Mouse (Mus musculus) embryonic facial prominence, embryonic 11.5 days (tissue): ENCODE results near the gene Gjd2. TPM values are rescaled to one million over a fixed set of nuclear protein-coding genes. Genes with fewer than 3 reads are reported as not detected.

ENCODE experiments used
- polyA plus RNA-seq: library from polyadenylated mRNA; unstranded; fragments of >200 nt; fragmentation: Nextera tagmentation; extraction: Ambion mirVana; gene quantifications from 2 replicates; pipeline ENCODE4 v1.2.1, GENCODE M21; 2014

Gene Gjd2
- polyA plus RNA-seq, 1 experiment from 2014 or later = 0.10 TPM

Other genes with a start within 250 kb of the Gjd2 start
- gene Scg5, start 184.5 kb downstream of the Gjd2 start, polyA plus RNA-seq = 11.1 and 15.7 TPM in 2 replicates
- gene Arhgap11a, start 165.0 kb downstream of the Gjd2 start, polyA plus RNA-seq = 6.3 and 7.9 TPM in 2 replicates
- gene Actc1, start 39.9 kb upstream of the Gjd2 start, polyA plus RNA-seq = 57.3 and 116 TPM in 2 replicates
- gene Aqr, start 173.4 kb upstream of the Gjd2 start, polyA plus RNA-seq = 62.2 and 69.1 TPM in 2 replicates
- gene Zfp770, start 187.8 kb upstream of the Gjd2 start, polyA plus RNA-seq = 3.8 and 5.5 TPM in 2 replicates